Mouse (Mus musculus) forebrain, embryonic 13.5 days (tissue): ENCODE results near the gene Cmtr1. TPM values are rescaled to one million over a fixed set of nuclear protein-coding genes. Genes with fewer than 3 reads are reported as not detected.

ENCODE experiments used
- ATAC-seq: fragments of 200-750 bp; cut with Nextera tagmentation; 2 replicates; pipeline ENCODE4 v1.8.0; 2017
- H3K27ac ChIP-seq: fragments of 300-500 bp; sonication (generic); 2 replicates; pipeline ENCODE4 v1.5.1; 2015; ENCODE audit warnings: inconsistent platforms, mild to moderate bottlenecking, moderate library complexity
- H3K27me3 ChIP-seq: fragments of 300-500 bp; sonication (generic); 2 replicates; pipeline ENCODE4 v1.6.1; 2015; ENCODE audit warnings: mild to moderate bottlenecking, inconsistent platforms
- H3K36me3 ChIP-seq: fragments of 300-500 bp; sonication (generic); 2 replicates; pipeline ENCODE4 v1.6.1; 2015; ENCODE audit warnings: mild to moderate bottlenecking, inconsistent platforms; ENCODE audit not compliant: poor library complexity, severe bottlenecking
- H3K4me1 ChIP-seq: fragments of 300-500 bp; sonication (generic); 2 replicates; pipeline ENCODE4 v1.6.1; 2015; ENCODE audit warnings: inconsistent platforms
- H3K4me2 ChIP-seq: fragments of 300-500 bp; sonication (generic); 2 replicates; pipeline ENCODE4 v1.6.1; 2015; ENCODE audit warnings: inconsistent platforms, mild to moderate bottlenecking, moderate library complexity
- H3K4me3 ChIP-seq: fragments of 300-500 bp; sonication (generic); 2 replicates; pipeline ENCODE4 v1.5.1; 2015; ENCODE audit warnings: mild to moderate bottlenecking, inconsistent platforms
- H3K9ac ChIP-seq: fragments of 300-500 bp; sonication (generic); 2 replicates; pipeline ENCODE4 v1.6.1; 2015; ENCODE audit warnings: mild to moderate bottlenecking, inconsistent platforms
- H3K9me3 ChIP-seq: fragments of 300-500 bp; sonication (generic); replicated peaks from 2 replicates; pipeline ENCODE4 v1.6.1; 2016; ENCODE audit warnings: inconsistent platforms
- WGBS: fragments of 180-500 bp; shearing (Covaris S2); methylation state at CpG from one replicate; pipeline ENCODE4 v1.1.7; 2015; 5-methylcytosine and 5-hydroxymethylcytosine counted together
- polyA plus RNA-seq: library from polyadenylated mRNA; unstranded; fragments of >200 nt; fragmentation: Nextera tagmentation; extraction: Ambion mirVana; gene quantifications from 2 replicates; pipeline ENCODE4 v1.2.1, GENCODE M21; 2015

Cmtr1 gene
- polyA plus RNA-seq, 1 experiment from 2014 or later, result 135 TPM

- no peak for ATAC-seq
- no peak overlapping the region for H3K27ac ChIP-seq
- no peak overlapping the region for H3K4me3 ChIP-seq
- H3K4me1 ChIP-seq, result peaks cover 4% of the 10 kb centered on the region; the same call in 1 of the 2 replicates
- H3K9me3 ChIP-seq, result no peaks in the 10 kb centered on the region
- H3K36me3 ChIP-seq, result peaks cover 79% of the 10 kb centered on the region
- no peaks in the 10 kb centered on the region for H3K27me3 ChIP-seq
- H3K4me2 ChIP-seq, result no peak overlapping the region
- 99% methylated on average over 4 of the region's 4 CpGs for WGBS
- no peak overlapping the region for H3K9ac ChIP-seq
Measured at GRCm38 (mm10) chr17:29673325-29673724, 12.9 kb downstream of the Cmtr1 start.

GRCm38 (mm10) chr17:29678526-29678925 is 18.1 kb downstream of the Cmtr1 start:
- Histone ChIP-seq H3K4me1 (peaks cover 8% of the 10 kb centered on the region), H3K4me2 (no peak overlapping the region), H3K36me3 (peaks cover 95% of the 10 kb centered on the region), H3K27ac (peak overlapping the region; percentile 31; the same call in 1 of the 2 replicates), H3K27me3 (no peaks in the 10 kb centered on the region), H3K9me3 (no peaks in the 10 kb centered on the region), H3K9ac (no peak overlapping the region), H3K4me3 (no peak overlapping the region)
- ATAC-seq, result no peak
- WGBS, result 88% methylated on average over 8 of the region's 8 CpGs

- H3K27ac ChIP-seq, result peak overlapping the region; percentile 31; the same call in 1 of the 2 replicates
- no peak for ATAC-seq
- 83% methylated on average over 6 of the region's 6 CpGs for WGBS
- no peaks in the 10 kb centered on the region for H3K27me3 ChIP-seq
- H3K9ac ChIP-seq, result no peak overlapping the region
- H3K4me3 ChIP-seq, result no peak overlapping the region
- no peak overlapping the region for H3K4me2 ChIP-seq
- peaks cover 95% of the 10 kb centered on the region for H3K36me3 ChIP-seq
- H3K9me3 ChIP-seq, result no peaks in the 10 kb centered on the region
- peaks cover 8% of the 10 kb centered on the region for H3K4me1 ChIP-seq
Measured at GRCm38 (mm10) chr17:29679038-29679767, 18.8 kb downstream of the Cmtr1 start.

GRCm38 (mm10) chr17:29680174-29680573 is 19.8 kb downstream of the Cmtr1 start:
- no peaks in the 10 kb centered on the region for H3K27me3 ChIP-seq
- no peaks in the 10 kb centered on the region for H3K9me3 ChIP-seq
- H3K4me2 ChIP-seq, result no peak overlapping the region
- H3K36me3 ChIP-seq, result peaks cover 96% of the 10 kb centered on the region
- H3K9ac ChIP-seq, result no peak overlapping the region; the same call in 1 of the 2 replicates
- peak; percentile 85 for ATAC-seq
- H3K27ac ChIP-seq, result peak overlapping the region; percentile 82
- WGBS, result 69% methylated on average over 2 of the region's 2 CpGs
- H3K4me1 ChIP-seq, result peaks cover 8% of the 10 kb centered on the region
- H3K4me3 ChIP-seq, result no peak overlapping the region

- H3K9me3 ChIP-seq, result no peaks in the 10 kb centered on the region
- H3K36me3 ChIP-seq, result peaks cover 96% of the 10 kb centered on the region
- no peak overlapping the region for H3K4me2 ChIP-seq
- H3K4me1 ChIP-seq, result peaks cover 8% of the 10 kb centered on the region
- H3K27ac ChIP-seq, result peak overlapping the region; percentile 82
- H3K4me3 ChIP-seq, result no peak overlapping the region
- H3K9ac ChIP-seq, result no peak overlapping the region
- ATAC-seq, result no peak
- 89% methylated on average over 2 of the region's 2 CpGs for WGBS
- H3K27me3 ChIP-seq, result no peaks in the 10 kb centered on the region
Measured at GRCm38 (mm10) chr17:29680921-29681320, 20.5 kb downstream of the Cmtr1 start.

GRCm38 (mm10) chr17:29681669-29682068 is 21.3 kb downstream of the Cmtr1 start:
- H3K4me1 ChIP-seq, result peaks cover 8% of the 10 kb centered on the region
- no peak overlapping the region for H3K9ac ChIP-seq
- no peaks in the 10 kb centered on the region for H3K9me3 ChIP-seq
- ATAC-seq, result no peak
- no peak overlapping the region; the same call in 1 of the 2 replicates for H3K27ac ChIP-seq
- no peaks in the 10 kb centered on the region for H3K27me3 ChIP-seq
- peaks cover 96% of the 10 kb centered on the region for H3K36me3 ChIP-seq
- H3K4me3 ChIP-seq, result no peak overlapping the region
- 93% methylated on average over 9 of the region's 9 CpGs for WGBS
- no peak overlapping the region for H3K4me2 ChIP-seq

- Histone ChIP-seq H3K27me3 (no peaks in the 10 kb centered on the region), H3K9me3 (no peaks in the 10 kb centered on the region), H3K4me3 (no peak overlapping the region), H3K27ac (no peak overlapping the region), H3K9ac (no peak overlapping the region), H3K36me3 (peaks cover 96% of the 10 kb centered on the region), H3K4me1 (peaks cover 8% of the 10 kb centered on the region), H3K4me2 (no peak overlapping the region)
- no peak for ATAC-seq
- WGBS, result 63% methylated on average over 7 of the region's 7 CpGs
Measured at GRCm38 (mm10) chr17:29682261-29682660, 21.9 kb downstream of the Cmtr1 start.

- no peaks in the 10 kb centered on the region for H3K9me3 ChIP-seq
- no peak overlapping the region for H3K4me3 ChIP-seq
- H3K27me3 ChIP-seq, result no peaks in the 10 kb centered on the region
- no peak overlapping the region for H3K9ac ChIP-seq
- WGBS, result 91% methylated on average over 2 of the region's 2 CpGs
- ATAC-seq, result no peak
- no peak overlapping the region for H3K27ac ChIP-seq
- H3K36me3 ChIP-seq, result peaks cover 95% of the 10 kb centered on the region
- H3K4me2 ChIP-seq, result no peak overlapping the region
- peaks cover 8% of the 10 kb centered on the region for H3K4me1 ChIP-seq
Measured at GRCm38 (mm10) chr17:29683127-29683526, 22.7 kb downstream of the Cmtr1 start.

GRCm38 (mm10) chr17:29684275-29684674 is 23.9 kb downstream of the Cmtr1 start:
- H3K4me1 ChIP-seq, result peaks cover 6% of the 10 kb centered on the region
- H3K27ac ChIP-seq, result no peak overlapping the region
- no peak overlapping the region for H3K4me3 ChIP-seq
- H3K9me3 ChIP-seq, result no peaks in the 10 kb centered on the region
- H3K27me3 ChIP-seq, result no peaks in the 10 kb centered on the region
- no peak overlapping the region for H3K4me2 ChIP-seq
- H3K36me3 ChIP-seq, result peaks cover 92% of the 10 kb centered on the region
- H3K9ac ChIP-seq, result no peak overlapping the region
- WGBS, result 93% methylated on average over 4 of the region's 4 CpGs
- no peak for ATAC-seq

GRCm38 (mm10) chr17:29686771-29687170 is 26.4 kb downstream of the Cmtr1 start:
- 95% methylated on average over 5 of the region's 5 CpGs for WGBS
- Histone ChIP-seq H3K9me3 (no peaks in the 10 kb centered on the region), H3K27me3 (no peaks in the 10 kb centered on the region), H3K4me3 (no peak overlapping the region), H3K9ac (no peak overlapping the region), H3K4me1 (no peaks in the 10 kb centered on the region), H3K36me3 (peaks cover 94% of the 10 kb centered on the region), H3K4me2 (no peak overlapping the region), H3K27ac (no peak overlapping the region)
- no peak for ATAC-seq

GRCm38 (mm10) chr17:29687373-29687772 is 27.0 kb downstream of the Cmtr1 start:
- no peak overlapping the region for H3K4me2 ChIP-seq
- no peak overlapping the region for H3K9ac ChIP-seq
- H3K4me3 ChIP-seq, result no peak overlapping the region
- peaks cover 89% of the 10 kb centered on the region for H3K36me3 ChIP-seq
- ATAC-seq, result no peak
- no peaks in the 10 kb centered on the region for H3K27me3 ChIP-seq
- no peaks in the 10 kb centered on the region for H3K9me3 ChIP-seq
- peak overlapping the region; percentile 8; the same call in 1 of the 2 replicates for H3K27ac ChIP-seq
- WGBS, result 85% methylated on average over 6 of the region's 6 CpGs
- no peaks in the 10 kb centered on the region for H3K4me1 ChIP-seq

- H3K4me1 ChIP-seq, result no peaks in the 10 kb centered on the region
- no peaks in the 10 kb centered on the region for H3K9me3 ChIP-seq
- H3K27me3 ChIP-seq, result no peaks in the 10 kb centered on the region
- no peak overlapping the region for H3K27ac ChIP-seq
- 94% methylated on average over 10 of the region's 10 CpGs for WGBS
- no peak overlapping the region for H3K4me3 ChIP-seq
- ATAC-seq, result no peak
- no peak overlapping the region for H3K9ac ChIP-seq
- no peak overlapping the region for H3K4me2 ChIP-seq
- H3K36me3 ChIP-seq, result peaks cover 84% of the 10 kb centered on the region
Measured at GRCm38 (mm10) chr17:29688610-29689009, 28.2 kb downstream of the Cmtr1 start.

- Histone ChIP-seq H3K36me3 (peaks cover 84% of the 10 kb centered on the region), H3K9ac (no peak overlapping the region)
- 86% methylated on average over 6 of the region's 6 CpGs for WGBS
Measured at GRCm38 (mm10) chr17:29690257-29690656, 29.9 kb downstream of the Cmtr1 start.

More at GRCm38 (mm10) chr17:29690257-29690656, 29.9 kb downstream of the Cmtr1 start:
- Histone ChIP-seq H3K27me3 (no peaks in the 10 kb centered on the region), H3K9me3 (no peaks in the 10 kb centered on the region), H3K4me3 (no peak overlapping the region), H3K27ac (no peak overlapping the region), H3K4me1 (no peaks in the 10 kb centered on the region), H3K4me2 (no peak overlapping the region)
- no peak for ATAC-seq
